Mouse (Mus musculus) hindbrain, embryonic 11.5 days (tissue): Measurements from ENCODE around the gene Unc50. TPM values are rescaled to one million over a fixed set of nuclear protein-coding genes. Genes with fewer than 3 reads are reported as not detected.
A peak's percentile ranks its signal among the peaks of the same experiment; 100 is the strongest.

Experiments
- ATAC-seq: fragments of 200-750 bp; cut with Nextera tagmentation; 2 replicates; pipeline ENCODE4 v1.8.0; 2017; ENCODE audit warnings: mild to moderate bottlenecking, moderate TSS enrichment, moderate library complexity; ENCODE audit not compliant: low FRiP score
- DNase-seq: peaks from one replicate; pipeline ENCODE4 v3.0.0-alpha.2; 2015; ENCODE audit warnings: low spot score
- H3K27ac ChIP-seq: fragments of 300-500 bp; sonication (generic); 2 replicates; pipeline ENCODE4 v1.5.1; 2014; ENCODE audit warnings: mild to moderate bottlenecking, low read depth, low read length
- H3K27me3 ChIP-seq: fragments of 300-500 bp; sonication (generic); 2 replicates; pipeline ENCODE4 v1.6.1; 2014; ENCODE audit warnings: mild to moderate bottlenecking, low read length, moderate library complexity, mixed read lengths; ENCODE audit not compliant: control insufficient read depth, insufficient read depth
- H3K36me3 ChIP-seq: fragments of 300-500 bp; sonication (generic); 2 replicates; pipeline ENCODE4 v1.6.1; 2014; ENCODE audit warnings: mild to moderate bottlenecking, low read length, moderate library complexity, mixed read lengths; ENCODE audit not compliant: control insufficient read depth, insufficient read depth
- H3K4me1 ChIP-seq: fragments of 300-500 bp; sonication (generic); replicated peaks from 2 replicates; pipeline ENCODE4 v1.6.1; 2014; ENCODE audit warnings: low read length, mixed read lengths; ENCODE audit not compliant: control insufficient read depth, insufficient read depth
- H3K4me2 ChIP-seq: fragments of 300-500 bp; sonication (generic); replicated peaks from 2 replicates; pipeline ENCODE4 v1.6.1; 2014; ENCODE audit warnings: mild to moderate bottlenecking, low read depth, low read length
- H3K4me3 ChIP-seq: fragments of 300-500 bp; sonication (generic); 2 replicates; pipeline ENCODE4 v1.5.1; 2014; ENCODE audit warnings: low read depth, low read length
- H3K9ac ChIP-seq: fragments of 300-500 bp; sonication (generic); 2 replicates; pipeline ENCODE4 v1.6.1; 2014; ENCODE audit warnings: low read depth, low read length
- H3K9me3 ChIP-seq: fragments of 300-500 bp; sonication (generic); 2 replicates; pipeline ENCODE4 v1.6.1; 2016; ENCODE audit warnings: low read length; ENCODE audit not compliant: control insufficient read depth
- WGBS: fragments of 180-500 bp; shearing (Covaris S2); extraction: QIAGEN DNeasy Blood & Tissue Kit; methylation state at CpG from one replicate; pipeline ENCODE4 v1.1.7; 2014; 5-methylcytosine and 5-hydroxymethylcytosine counted together
- polyA plus RNA-seq: library from polyadenylated mRNA; unstranded; fragments of >200 nt; fragmentation: Nextera tagmentation; extraction: Ambion mirVana; gene quantifications from 2 replicates; pipeline ENCODE4 v1.2.1, GENCODE M21; 2014

The Unc50 gene
- polyA plus RNA-seq, 1 experiment from 2014 or later, result 121 TPM

- ATAC-seq (no peak), DNase-seq (no peak)
- Histone ChIP-seq H3K9ac (no peak overlapping the region), H3K4me3 (no peak overlapping the region), H3K9me3 (no peaks in the 10 kb centered on the region), H3K4me2 (no peak overlapping the region), H3K36me3 (no peaks in the 10 kb centered on the region), H3K27me3 (no peaks in the 10 kb centered on the region), H3K27ac (no peak overlapping the region), H3K4me1 (no peaks in the 10 kb centered on the region)
- WGBS, result 95% methylated on average over 5 of the region's 5 CpGs
These were observed 47.3 kb downstream of the Unc50 start for GRCm38 (mm10) chr1:37477250-37477649.

GRCm38 (mm10) chr1:37477928-37478327 lies 48.0 kb downstream of the Unc50 start:
- Histone ChIP-seq H3K27me3 (no peaks in the 10 kb centered on the region), H3K27ac (no peak overlapping the region), H3K9ac (no peak overlapping the region), H3K4me2 (no peak overlapping the region), H3K4me3 (no peak overlapping the region), H3K9me3 (no peaks in the 10 kb centered on the region), H3K36me3 (no peaks in the 10 kb centered on the region), H3K4me1 (no peaks in the 10 kb centered on the region)
- DNase-seq, result no peak
- no peak for ATAC-seq
- WGBS, result 90% methylated on average over 5 of the region's 5 CpGs

- Histone ChIP-seq H3K9me3 (no peaks in the 10 kb centered on the region), H3K9ac (no peak overlapping the region), H3K4me3 (no peak overlapping the region), H3K27ac (no peak overlapping the region), H3K4me2 (no peak overlapping the region), H3K27me3 (no peaks in the 10 kb centered on the region), H3K36me3 (no peaks in the 10 kb centered on the region), H3K4me1 (no peaks in the 10 kb centered on the region)
- ATAC-seq, result no peak
- WGBS, result 85% methylated on average over 7 of the region's 7 CpGs
- DNase-seq, result no peak
These were observed 48.5 kb downstream of the Unc50 start for GRCm38 (mm10) chr1:37478416-37478815.

GRCm38 (mm10) chr1:37479074-37479473 lies 49.1 kb downstream of the Unc50 start:
- H3K4me2 ChIP-seq, result no peak overlapping the region
- no peaks in the 10 kb centered on the region for H3K36me3 ChIP-seq
- ATAC-seq (no peak), DNase-seq (peak; percentile 13)
- WGBS, result 76% methylated on average over 9 of the region's 9 CpGs
- no peak overlapping the region for H3K4me3 ChIP-seq
- no peaks in the 10 kb centered on the region for H3K9me3 ChIP-seq
- no peak overlapping the region for H3K9ac ChIP-seq
- H3K27ac ChIP-seq, result no peak overlapping the region
- H3K27me3 ChIP-seq, result no peaks in the 10 kb centered on the region
- H3K4me1 ChIP-seq, result no peaks in the 10 kb centered on the region

GRCm38 (mm10) chr1:37479759-37480158 lies 49.8 kb downstream of the Unc50 start:
- no peak overlapping the region for H3K27ac ChIP-seq
- 89% methylated on average over 8 of the region's 8 CpGs for WGBS
- no peaks in the 10 kb centered on the region for H3K27me3 ChIP-seq
- DNase-seq (no peak), ATAC-seq (no peak)
- H3K9me3 ChIP-seq, result no peaks in the 10 kb centered on the region
- no peak overlapping the region for H3K9ac ChIP-seq
- no peaks in the 10 kb centered on the region for H3K4me1 ChIP-seq
- no peaks in the 10 kb centered on the region for H3K36me3 ChIP-seq
- H3K4me2 ChIP-seq, result no peak overlapping the region
- no peak overlapping the region for H3K4me3 ChIP-seq

GRCm38 (mm10) chr1:37480731-37481130 lies 50.8 kb downstream of the Unc50 start:
- no peak overlapping the region for H3K4me3 ChIP-seq
- WGBS, result 87% methylated on average over 6 of the region's 6 CpGs
- DNase-seq (no peak), ATAC-seq (no peak)
- H3K4me1 ChIP-seq, result no peaks in the 10 kb centered on the region
- no peak overlapping the region for H3K27ac ChIP-seq
- no peaks in the 10 kb centered on the region for H3K27me3 ChIP-seq
- H3K9me3 ChIP-seq, result no peaks in the 10 kb centered on the region
- H3K9ac ChIP-seq, result no peak overlapping the region
- H3K36me3 ChIP-seq, result no peaks in the 10 kb centered on the region
- H3K4me2 ChIP-seq, result no peak overlapping the region

- Histone ChIP-seq H3K9me3 (no peaks in the 10 kb centered on the region), H3K27me3 (no peaks in the 10 kb centered on the region), H3K9ac (no peak overlapping the region), H3K4me2 (no peak overlapping the region), H3K4me3 (no peak overlapping the region), H3K36me3 (no peaks in the 10 kb centered on the region), H3K4me1 (no peaks in the 10 kb centered on the region), H3K27ac (no peak overlapping the region)
- no peak for ATAC-seq
- 92% methylated on average over 2 of the region's 2 CpGs for WGBS
- no peak for DNase-seq
These were observed 51.4 kb downstream of the Unc50 start for GRCm38 (mm10) chr1:37481331-37481730.

GRCm38 (mm10) chr1:37484612-37485011 lies 54.7 kb downstream of the Unc50 start:
- DNase-seq, result no peak
- H3K36me3 ChIP-seq, result no peaks in the 10 kb centered on the region
- no peaks in the 10 kb centered on the region for H3K27me3 ChIP-seq
- H3K4me2 ChIP-seq, result no peak overlapping the region
- no peaks in the 10 kb centered on the region for H3K9me3 ChIP-seq
- H3K27ac ChIP-seq, result no peak overlapping the region
- WGBS, result 88% methylated on average over 4 of the region's 4 CpGs
- no peak overlapping the region for H3K4me3 ChIP-seq
- no peak for ATAC-seq
- no peak overlapping the region for H3K9ac ChIP-seq
- H3K4me1 ChIP-seq, result no peaks in the 10 kb centered on the region

GRCm38 (mm10) chr1:37486439-37486838 lies 56.5 kb downstream of the Unc50 start:
- 82% methylated on average over 1 of the region's 1 CpGs for WGBS
- no peak for ATAC-seq
- H3K27me3 ChIP-seq, result no peaks in the 10 kb centered on the region

More at GRCm38 (mm10) chr1:37486439-37486838, 56.5 kb downstream of the Unc50 start:
- Histone ChIP-seq H3K27ac (no peak overlapping the region), H3K9me3 (no peaks in the 10 kb centered on the region), H3K4me2 (no peak overlapping the region), H3K9ac (no peak overlapping the region), H3K4me1 (no peaks in the 10 kb centered on the region), H3K4me3 (no peak overlapping the region), H3K36me3 (no peaks in the 10 kb centered on the region)
- no peak for DNase-seq
